Mouse (Mus musculus) testis, postnatal 10 days (tissue): Measurements from ENCODE around the gene Cdc42ep1.
"Not testable (repeated sequence)": the region's sequence is repeated elsewhere in the genome, so short reads cannot be mapped to it uniquely, and the experiment has no call there.

Source experiments
- DNase-seq: peaks from one replicate; pipeline ENCODE4 v3.0.0; 2021; ENCODE audit warnings: low spot score

Gene Cdc42ep1

DNA sequence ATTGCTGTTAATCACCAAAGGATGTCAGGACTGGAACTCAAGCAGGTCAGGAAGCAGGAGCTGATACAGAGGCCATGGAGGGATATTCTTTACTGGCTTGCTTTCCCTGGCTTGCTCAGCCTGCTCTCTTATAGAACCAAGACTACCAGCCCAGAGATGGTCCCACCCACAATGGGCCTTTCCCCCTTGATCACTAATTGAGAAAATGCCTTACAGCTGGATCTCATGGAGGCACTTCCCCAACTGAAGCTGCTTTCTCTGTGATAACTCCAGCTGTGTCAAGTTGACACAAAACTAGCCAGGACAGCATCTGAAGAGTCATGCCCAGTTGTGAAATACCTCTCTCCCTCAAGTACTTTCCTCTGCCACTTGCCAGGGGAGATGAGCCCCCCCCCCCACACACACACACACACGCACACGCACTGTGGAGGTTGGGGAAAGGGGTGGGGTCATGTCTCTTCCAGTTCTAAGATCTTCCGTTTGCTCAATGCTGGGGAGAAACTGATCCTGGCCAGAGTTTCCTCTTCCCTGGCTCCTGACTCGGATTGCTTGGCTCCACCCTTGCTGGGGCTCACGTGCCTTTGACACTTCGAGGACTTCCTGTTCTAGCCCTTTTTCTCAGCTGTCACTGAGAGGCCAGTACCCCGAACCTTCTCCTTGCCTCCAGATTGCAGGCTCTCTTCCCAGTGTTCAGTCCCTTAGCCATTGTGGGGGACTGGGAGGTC lies 36.5 kb downstream of the Cdc42ep1 start:
- not testable (repeated sequence) for DNase-seq

DNA sequence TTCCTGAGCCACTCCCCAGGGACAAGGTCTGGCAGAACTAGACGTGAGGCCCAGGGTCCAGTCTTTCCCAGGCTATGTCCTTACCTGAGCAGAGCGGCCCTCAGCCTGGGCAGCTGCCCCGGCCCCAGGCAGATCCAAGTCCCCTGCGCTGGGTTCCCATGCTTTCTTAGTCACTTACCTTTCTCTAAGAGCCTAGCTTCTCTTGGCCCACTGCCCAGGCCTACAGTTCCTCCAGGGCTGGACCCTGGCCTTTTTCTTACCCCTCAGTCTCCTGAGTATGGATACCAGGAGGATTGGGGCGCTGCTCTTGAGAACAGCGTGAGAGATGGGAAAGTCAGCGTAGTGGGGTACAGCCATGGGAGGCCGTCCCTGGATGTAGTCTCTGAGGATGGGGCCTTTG lies 38.0 kb downstream of the Cdc42ep1 start:
- peak; percentile 63 for DNase-seq

DNA sequence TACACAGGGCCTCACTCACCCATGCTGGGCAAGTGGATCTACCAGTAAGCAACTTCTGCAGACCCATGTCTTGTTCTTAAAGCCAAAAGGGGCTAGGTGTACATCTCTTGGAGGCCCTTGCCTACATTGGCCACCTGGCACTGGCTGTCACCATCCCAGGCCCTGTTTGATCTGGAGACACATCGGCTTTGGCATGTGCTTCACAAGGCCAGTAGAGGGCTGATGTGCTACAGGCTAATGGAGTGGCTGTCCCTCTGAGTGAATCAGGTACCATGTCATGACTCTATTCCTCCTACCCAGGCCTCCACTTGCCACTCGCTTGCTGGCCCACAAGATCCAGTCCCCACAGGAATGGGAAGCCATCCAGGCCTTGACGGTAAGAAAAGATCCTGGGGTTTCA lies 39.4 kb downstream of the Cdc42ep1 start:
- DNase-seq, result no peak

DNA sequence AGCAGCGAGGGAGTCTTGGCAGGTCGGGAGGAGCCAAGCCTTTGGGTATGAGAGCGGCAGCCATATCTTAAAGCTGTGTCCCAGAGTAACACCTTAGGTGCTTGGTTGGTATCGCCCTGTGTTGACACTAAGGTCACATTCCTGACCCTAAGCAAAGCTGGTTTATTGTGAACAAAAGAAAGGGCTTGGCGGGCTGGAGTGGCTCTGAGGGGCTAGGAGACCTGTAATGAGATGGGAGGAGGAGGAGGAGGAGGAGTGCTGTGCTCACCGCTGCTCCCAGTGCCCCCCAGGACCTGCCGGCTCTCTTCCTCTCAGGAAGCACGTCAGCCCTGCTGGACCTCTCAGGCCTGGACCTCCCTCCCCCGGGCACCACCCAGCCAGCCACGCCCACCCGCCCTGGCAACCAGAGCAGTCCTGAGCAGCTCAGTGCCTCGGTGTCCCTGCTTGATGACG lies 47.0 kb downstream of the Cdc42ep1 start:
- DNase-seq, result no peak

DNA sequence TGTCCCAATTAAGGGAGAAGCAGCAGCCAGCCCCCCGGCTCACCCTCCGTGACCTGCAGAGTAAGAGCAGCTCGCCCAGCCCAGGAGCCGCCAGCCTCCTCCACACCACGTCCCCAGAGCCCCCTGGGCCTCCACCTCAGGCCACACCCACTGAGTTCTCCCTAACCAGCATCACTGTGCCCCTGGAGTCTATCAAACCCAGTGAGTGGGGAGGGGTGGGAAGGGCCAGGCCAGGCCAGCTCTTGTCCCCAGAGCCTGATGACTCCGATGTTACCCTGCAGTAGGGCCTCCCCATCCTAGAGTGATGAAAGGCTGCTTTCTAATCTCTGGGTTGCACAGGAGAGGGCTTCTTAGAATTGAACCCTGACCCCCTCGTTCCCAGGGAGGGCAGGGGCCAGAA lies 50.0 kb downstream of the Cdc42ep1 start:
- no peak for DNase-seq

DNA sequence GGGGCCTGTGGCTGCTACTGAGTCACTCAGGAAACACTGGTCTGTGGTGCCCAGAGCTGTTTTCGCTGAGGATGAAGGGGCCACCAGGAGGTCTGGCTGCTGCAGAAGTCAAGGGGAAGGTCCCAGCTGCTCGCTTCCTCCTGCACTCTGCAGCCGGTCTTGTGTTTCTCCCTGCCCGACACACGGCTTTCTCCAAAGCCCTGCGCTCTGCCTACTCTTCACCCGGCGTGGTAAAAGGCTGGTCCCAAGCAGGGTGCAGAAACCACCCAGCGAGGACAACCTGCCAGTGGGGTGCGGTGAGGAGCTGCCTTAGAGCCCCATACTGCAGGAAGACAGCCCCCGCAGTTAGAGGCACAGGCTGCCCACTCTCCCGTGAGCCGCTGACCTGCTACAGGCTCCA lies 52.3 kb downstream of the Cdc42ep1 start:
- DNase-seq, result no peak

DNA sequence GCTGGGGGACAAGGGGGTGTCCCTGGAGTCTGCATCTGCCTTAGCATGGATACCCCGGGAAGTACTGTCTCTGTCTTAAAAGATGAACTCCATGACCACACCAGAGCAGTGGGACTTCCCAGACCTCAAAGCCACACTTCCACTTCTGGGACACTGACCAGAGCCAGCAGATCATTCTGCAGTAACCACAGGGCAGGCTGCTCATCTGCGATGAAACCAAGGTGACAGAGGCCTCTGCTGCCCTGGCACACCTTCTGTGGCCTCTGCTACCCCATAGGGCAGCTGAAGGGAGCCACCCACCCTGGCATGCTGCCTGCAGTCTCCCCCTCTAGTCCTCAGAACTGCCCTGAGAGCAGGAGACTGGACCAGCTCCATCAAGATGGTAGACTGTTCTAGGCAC lies 53.3 kb downstream of the Cdc42ep1 start:
- DNase-seq, result no peak

DNA sequence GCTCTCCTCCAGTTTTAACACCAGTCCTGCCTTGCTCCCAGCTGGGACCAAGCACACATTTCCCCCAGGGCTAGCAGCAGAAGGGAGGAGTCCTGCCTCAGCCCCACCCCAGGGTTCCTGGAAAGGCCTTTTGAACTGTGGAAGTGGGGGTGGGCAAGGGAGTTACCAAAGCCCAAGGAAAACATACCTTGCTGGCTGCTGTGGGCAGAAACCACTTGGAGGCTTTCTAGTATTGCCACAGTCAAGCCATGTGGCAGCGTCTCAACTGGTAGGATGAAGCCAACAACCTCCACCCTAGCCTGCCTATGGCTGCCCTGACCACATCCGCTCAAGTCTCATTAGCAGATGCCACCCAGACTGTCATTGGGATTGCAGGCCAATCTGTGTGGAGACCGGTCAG lies 53.7 kb downstream of the Cdc42ep1 start:
- no peak for DNase-seq

DNA sequence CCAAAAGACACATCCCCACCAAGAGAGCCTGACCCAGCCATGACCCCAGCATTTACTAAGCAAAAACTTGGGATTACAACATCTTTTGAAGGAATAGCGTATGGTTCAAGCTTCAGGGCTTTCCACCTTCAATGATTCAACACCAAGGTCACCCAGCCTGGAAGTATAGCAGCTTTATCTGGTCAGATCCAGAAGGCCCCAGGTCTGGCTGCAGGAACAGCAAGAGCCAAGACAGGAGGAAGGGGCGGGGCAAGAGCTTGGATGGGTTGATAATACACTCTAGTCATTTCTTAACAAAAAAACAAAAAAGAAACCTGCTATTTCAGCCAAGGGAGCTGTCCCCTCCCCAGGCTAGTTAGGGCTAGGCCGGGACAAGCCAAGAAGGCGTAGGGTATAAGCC lies 55.1 kb downstream of the Cdc42ep1 start:
- DNase-seq, result peak; percentile 72

DNA sequence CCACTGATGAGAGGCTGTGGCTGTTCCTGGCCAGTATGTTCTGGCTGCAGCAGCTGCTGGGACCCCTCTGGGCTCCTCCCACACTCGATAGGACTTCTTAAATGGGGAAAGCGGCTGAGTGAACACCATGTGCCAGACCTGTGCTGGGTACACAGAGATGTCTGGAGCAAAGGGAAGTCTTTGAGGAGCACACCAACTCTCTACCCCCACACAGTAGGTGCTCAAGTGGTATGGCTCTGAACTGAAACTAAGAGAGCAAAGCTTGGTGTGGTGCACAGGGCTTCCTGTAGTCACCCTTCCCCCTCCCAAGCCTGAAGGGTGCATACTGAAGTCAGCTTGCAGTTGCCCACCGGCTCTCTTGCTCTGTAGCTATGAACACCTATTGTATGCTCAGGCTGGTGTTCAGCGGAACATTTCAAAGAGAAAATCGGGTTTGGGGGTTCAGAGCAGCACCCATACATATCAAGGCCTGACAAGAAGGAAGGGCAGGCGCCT lies 56.1 kb downstream of the Cdc42ep1 start:
- no peak for DNase-seq

DNA sequence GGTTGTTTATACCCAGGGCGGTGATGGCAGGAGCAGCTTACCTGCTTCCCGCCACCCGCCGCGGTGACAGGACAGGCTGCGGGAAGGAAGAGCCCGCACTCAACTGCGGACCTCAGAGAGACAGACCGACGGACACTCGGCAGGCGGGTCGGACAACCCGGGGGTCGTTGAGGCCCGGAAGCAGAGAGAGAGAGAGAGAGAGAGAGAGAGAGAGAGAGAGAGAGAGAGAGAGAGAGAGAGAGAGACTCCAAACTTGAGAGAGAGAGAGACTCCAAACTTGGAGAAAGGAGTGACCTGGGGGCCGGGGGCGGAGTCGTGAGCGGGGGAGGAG lies 57.0 kb downstream of the Cdc42ep1 start, which contains the start of gene Gm49510:
TSS of gene Gm49510 (plus strand) at position 259 of the 331 bp plus-strand sequence.
- DNase-seq, result no peak

DNA sequence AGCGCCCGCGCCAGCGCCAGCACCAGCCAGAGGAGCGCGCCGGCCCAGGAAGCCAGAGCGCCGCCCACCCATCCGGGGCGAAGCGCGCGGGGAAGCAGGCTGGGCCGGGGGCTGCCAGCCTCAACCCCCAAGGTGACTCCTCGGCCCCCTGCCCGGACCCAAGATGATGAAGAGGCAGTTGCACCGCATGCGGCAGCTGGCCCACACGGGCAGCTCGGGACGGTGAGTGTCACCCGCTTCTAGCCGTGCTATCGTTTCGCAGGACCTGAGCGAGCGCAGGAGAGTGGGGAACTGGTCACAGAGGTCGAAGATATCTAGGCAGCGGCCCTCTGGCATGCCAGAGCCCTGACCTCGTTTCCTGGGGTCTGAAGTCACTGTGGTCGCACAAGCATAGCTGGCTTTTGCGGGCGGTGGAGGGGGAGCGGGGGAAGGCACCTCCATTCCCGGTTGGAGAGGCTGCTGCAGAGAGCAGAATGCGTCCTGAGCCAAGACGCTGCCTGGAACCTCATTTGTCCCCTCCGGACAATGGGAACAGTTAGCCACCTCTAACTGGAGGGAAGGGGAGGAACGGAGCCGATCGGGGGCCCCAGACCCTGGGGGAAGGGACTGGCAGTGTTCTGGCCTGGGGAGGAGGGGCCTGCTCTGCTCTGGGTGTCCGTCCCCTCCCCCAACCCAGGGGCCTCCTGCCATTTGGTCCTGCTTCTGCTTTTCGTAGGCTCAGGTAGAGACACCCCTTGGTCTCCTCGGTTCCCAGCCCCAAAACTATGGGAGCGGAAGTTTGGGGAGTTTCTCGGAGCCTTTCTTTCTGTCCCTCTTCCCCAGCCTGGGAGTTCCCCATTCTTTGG lies 57.5 kb downstream of the Cdc42ep1 start, which contains the start of gene Sh3bp1:
TSS of gene Sh3bp1 (plus strand) at position 29 of the 845 bp plus-strand sequence.
- peak; percentile 85 for DNase-seq
